25 mouse cellular contexts compared by ENCODE assay signal in genomic region chr15:96493573-96493972, GRCm38 (mm10). TPM values are rescaled to one million over a fixed set of nuclear protein-coding genes. Genes with fewer than 3 reads are reported as not detected.
A peak's percentile ranks its signal among the peaks of the same experiment; 100 is the strongest.
DNase-seq lines count a peak whose midpoint lies in the region; TF ChIP-seq lines count a peak whose summit lies in the region.
"Had no signal": no experiment of that assay in that cellular context is flagged by ENCODE, and none has a peak within 500 bp of the region (broad histone marks: within the 10 kb centered on the region; RNA-seq: fewer than 3 reads in every experiment).

No protein-coding gene starts in this region.

- H3K4me1 ChIP-seq in heart, adult 2 months (ENCODE audit: control insufficient read depth, insufficient read depth, low read length) = no peaks in the 10 kb centered on the region
- peaks cover 32% of the 10 kb centered on the region for H3K4me1 ChIP-seq in embryonic facial prominence, embryonic 10.5 days

- H3K4me3 ChIP-seq in heart, adult 2 months = no peak overlapping the region
- no peak overlapping the region for H3K4me3 ChIP-seq in embryonic facial prominence, embryonic 10.5 days
- H3K4me3 ChIP-seq: embryonic facial prominence, embryonic 13.5 days; embryonic facial prominence, embryonic 15.5 days; erythroblast, embryonic 14.5 days; forebrain, embryonic 10.5 days; forebrain, embryonic 12.5 days had no signal

- no peaks in the 10 kb centered on the region for H3K27me3 ChIP-seq in heart, adult 2 months (ENCODE audit: control insufficient read depth, insufficient read depth, low read length)
- H3K27me3 ChIP-seq in embryonic facial prominence, embryonic 10.5 days (replicated peaks; ENCODE audit: low read depth, poor library complexity, severe bottlenecking) = no peaks in the 10 kb centered on the region
- H3K27me3 ChIP-seq: embryonic facial prominence, embryonic 13.5 days; embryonic facial prominence, embryonic 15.5 days; forebrain, embryonic 12.5 days; Patski had no signal

- TF ChIP-seq EP300 in heart, adult 2 months (IDR thresholded peaks at IDR 0.05; ENCODE audit: insufficient read depth, low read depth, low read length) = no peak

- no peaks in the 10 kb centered on the region for H3K36me3 ChIP-seq in heart, adult 2 months (ENCODE audit: control insufficient read depth, insufficient read depth, low read length)
- H3K36me3 ChIP-seq in embryonic facial prominence, embryonic 10.5 days (replicated peaks) = no peaks in the 10 kb centered on the region
- H3K36me3 ChIP-seq: embryonic facial prominence, embryonic 13.5 days; embryonic facial prominence, embryonic 15.5 days; forebrain, embryonic 10.5 days; forebrain, embryonic 12.5 days; G1E had no signal

- WGBS in heart, adult 2 months = 73% methylated on average over 5 of the region's 5 CpGs
- WGBS in embryonic facial prominence, embryonic 10.5 days = 66% methylated on average over 5 of the region's 5 CpGs

- H3K9ac ChIP-seq in heart, adult 2 months (ENCODE audit: low read depth, low read length) = no peak overlapping the region
- H3K9ac ChIP-seq: embryonic facial prominence, embryonic 13.5 days; embryonic facial prominence, embryonic 15.5 days; forebrain, embryonic 12.5 days; forebrain, postnatal 0 days had no signal

- TF ChIP-seq CTCF in heart, adult 2 months (IDR thresholded peaks at IDR 0.05) = no peak

- TF ChIP-seq POLR2A in heart, adult 2 months (IDR thresholded peaks at IDR 0.05; ENCODE audit: insufficient read depth, low read depth, low read length) = no peak

- intact Hi-C loops in heart, adult 2 months (cut with DNase I) = no loop called here

- H3K79me2 ChIP-seq in heart, adult 2 months (replicated peaks; ENCODE audit: control insufficient read depth, insufficient read depth, low read length) = no peaks in the 10 kb centered on the region

- no peak overlapping the region for H3K27ac ChIP-seq in heart, adult 2 months
- H3K27ac ChIP-seq in embryonic facial prominence, embryonic 10.5 days (replicated peaks) = 0 out of 2 replicates have a peak overlapping the region, but pooled peaks have one; percentile 14
- H3K27ac ChIP-seq: embryonic facial prominence, embryonic 13.5 days; embryonic facial prominence, embryonic 15.5 days; forebrain, embryonic 10.5 days; forebrain, embryonic 12.5 days had no signal

- 0 out of 2 replicates have a peak, but pooled peaks cover 3% of the 10 kb centered on the region for H3K9me3 ChIP-seq in embryonic facial prominence, embryonic 10.5 days
- H3K9me3 ChIP-seq: forebrain, embryonic 12.5 days; G1E had no signal

- peak; percentile 55 for DNase-seq in heart, adult 11 months
- DNase-seq in heart, adult 2 months = no peak
- DNase-seq in ES-CJ7 (ENCODE audit: low read depth, low spot score) (peak; percentile 82), R1 (ENCODE audit: low read depth, low spot score) (peak; percentile 83)
- DNase-seq in embryonic facial prominence, embryonic 10.5 days (ENCODE audit: low spot score) = no peak
- no peak for DNase-seq in gastrocnemius, postnatal 10 days
- DNase-seq in urinary bladder, postnatal 14 days (ENCODE audit: low spot score) = no peak
- DNase-seq in urinary bladder, adult 18-20 months (ENCODE audit: low spot score in 2 of 2) = no peak
- DNase-seq: adrenal gland, adult 8-10 months; adrenal gland, postnatal 14 days; adrenal gland, postnatal 36 days; cerebellum, adult 18-20 months; cerebellum, adult 8-10 months; cerebellum, adult 9-11 months; cerebellum, postnatal 14 days; cerebellum, postnatal 36 days; embryo, embryonic 11 days; forebrain, postnatal 0 days had no signal

RNA-seq across cellular contexts. Expression of gene Scaf11, which starts 32.9 kb away (rescaled TPM):
- 10 to 100 TPM; 45.9 to 54.0 TPM for total RNA-seq in heart, adult 2 months (2021)
- 9.6 and 16.8 TPM in 2 replicates for polyA plus RNA-seq in heart, adult 2 months (2012; rRNA removed)
- 116 and 118 TPM in 2 replicates for polyA plus RNA-seq in embryonic facial prominence, embryonic 10.5 days (2016; fragmentation: Nextera tagmentation; extraction: Ambion mirVana)
- 10 to 100 TPM; 38.2 to 47.5 TPM for total RNA-seq in gastrocnemius, postnatal 10 days (2021)

Comparison
In these comparisons a context has a peak if more than half of its experiments do, and no peak if none do; other contexts are left out.
1. DNase-seq: peak in heart, adult 11 months (single experiment), ES-CJ7 (single experiment) and R1 (single experiment); none in heart, adult 2 months (0 of 2), embryonic facial prominence, embryonic 10.5 days (single experiment), gastrocnemius, postnatal 10 days (single experiment), urinary bladder, postnatal 14 days (single experiment) and urinary bladder, adult 18-20 months (0 of 2).